Mouse (Mus musculus): ENCODE data around the gene Ubr3. TPM values are rescaled to one million over a fixed set of nuclear protein-coding genes. Genes with fewer than 3 reads are reported as not detected.

Ubr3 gene
- polyA plus RNA-seq, 1 experiment from 2014 or later: 14.0 TPM

DNA sequence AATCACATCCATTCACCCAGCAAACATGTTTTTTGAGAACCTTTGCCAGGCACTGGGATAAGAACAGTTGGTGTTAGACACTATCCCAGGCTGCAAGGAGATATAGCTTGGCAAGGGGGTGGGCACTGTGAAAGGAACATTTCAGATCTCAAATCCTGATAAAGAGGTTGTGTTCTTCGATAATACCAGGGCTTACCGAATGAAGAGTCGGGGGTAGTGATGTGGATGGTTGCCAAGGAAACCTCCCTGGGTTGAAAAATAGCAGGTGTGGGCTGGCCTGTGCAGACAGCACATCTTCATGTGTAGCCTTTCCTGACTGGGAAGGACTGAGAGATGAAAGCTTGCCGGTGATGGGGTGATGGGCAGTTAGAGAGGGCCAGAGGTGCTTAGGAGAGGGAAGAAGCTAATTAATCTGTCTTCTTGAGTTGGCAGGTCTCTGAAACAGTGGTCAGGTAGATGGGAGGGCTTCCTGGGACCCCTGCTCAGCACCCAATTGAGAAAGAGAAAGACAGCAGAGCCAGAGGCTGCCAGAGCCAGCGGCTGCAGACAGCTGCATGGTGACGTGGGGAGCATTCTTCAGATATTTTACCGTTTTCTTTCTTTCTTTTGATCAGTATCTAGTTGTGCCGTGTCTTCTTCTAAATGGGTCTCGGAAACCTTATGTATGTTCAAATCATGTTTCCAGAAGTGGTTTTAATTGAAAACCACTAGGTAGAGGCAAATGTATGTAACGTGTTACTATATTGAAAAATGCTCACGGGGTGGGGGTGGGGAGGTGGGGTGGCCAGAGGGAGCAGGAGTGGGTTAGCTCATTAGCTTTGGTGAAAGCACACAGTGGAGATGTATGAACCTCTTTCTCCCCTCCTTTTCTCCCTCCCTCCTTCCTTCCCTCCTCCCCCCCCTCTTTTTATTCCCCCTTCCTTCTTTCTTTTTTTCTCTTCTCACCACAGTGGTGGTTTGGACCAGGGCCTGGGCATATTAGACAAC lies 163.6 kb downstream of the Ubr3 start:
- Histone ChIP-seq H3K36me3 (no peaks in the 10 kb centered on the region), H3K4me1 (0 out of 2 replicates have a peak, but pooled peaks cover 4% of the 10 kb centered on the region), H3K27ac (no peak overlapping the region), H3K27me3 (ENCODE audit: insufficient read depth, poor library complexity, severe bottlenecking) (peaks cover 13% of the 10 kb centered on the region; the same call in 1 of the 2 replicates), H3K9me3 (no peaks in the 10 kb centered on the region), H3K4me3 (no peak overlapping the region)
- 51% methylated on average over 11 of the region's 11 CpGs for WGBS
- DNase-seq (ENCODE audit: low spot score): no peak

DNA sequence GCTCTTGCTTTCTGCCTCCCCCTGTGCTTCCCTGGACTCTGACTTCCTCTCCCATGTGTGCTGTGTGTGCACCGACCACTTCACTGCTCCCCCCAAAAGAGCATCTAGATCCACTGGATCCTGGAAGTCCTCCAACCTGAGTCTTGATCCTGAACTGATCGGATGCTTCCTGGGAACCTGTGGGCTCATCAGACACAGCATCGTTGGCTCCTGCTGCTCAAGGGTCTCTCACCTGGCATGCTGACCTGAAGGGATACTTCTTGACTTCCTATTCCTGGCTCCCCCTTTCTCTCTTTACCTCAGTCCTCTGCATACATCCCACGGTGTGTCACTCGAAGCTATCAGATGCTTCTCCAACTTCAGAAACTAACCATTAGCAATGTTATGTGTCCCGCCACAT lies 168.1 kb downstream of the Ubr3 start:
- Histone ChIP-seq H3K36me3 (no peaks in the 10 kb centered on the region), H3K27ac (no peak overlapping the region), H3K4me1 (peaks cover 21% of the 10 kb centered on the region; the same call in 1 of the 2 replicates), H3K27me3 (ENCODE audit: insufficient read depth, poor library complexity, severe bottlenecking) (peaks cover 13% of the 10 kb centered on the region; the same call in 1 of the 2 replicates), H3K4me3 (no peak overlapping the region), H3K9me3 (no peaks in the 10 kb centered on the region)
- WGBS: 72% methylated on average over 6 of the region's 6 CpGs
- DNase-seq (ENCODE audit: low spot score): no peak

DNA sequence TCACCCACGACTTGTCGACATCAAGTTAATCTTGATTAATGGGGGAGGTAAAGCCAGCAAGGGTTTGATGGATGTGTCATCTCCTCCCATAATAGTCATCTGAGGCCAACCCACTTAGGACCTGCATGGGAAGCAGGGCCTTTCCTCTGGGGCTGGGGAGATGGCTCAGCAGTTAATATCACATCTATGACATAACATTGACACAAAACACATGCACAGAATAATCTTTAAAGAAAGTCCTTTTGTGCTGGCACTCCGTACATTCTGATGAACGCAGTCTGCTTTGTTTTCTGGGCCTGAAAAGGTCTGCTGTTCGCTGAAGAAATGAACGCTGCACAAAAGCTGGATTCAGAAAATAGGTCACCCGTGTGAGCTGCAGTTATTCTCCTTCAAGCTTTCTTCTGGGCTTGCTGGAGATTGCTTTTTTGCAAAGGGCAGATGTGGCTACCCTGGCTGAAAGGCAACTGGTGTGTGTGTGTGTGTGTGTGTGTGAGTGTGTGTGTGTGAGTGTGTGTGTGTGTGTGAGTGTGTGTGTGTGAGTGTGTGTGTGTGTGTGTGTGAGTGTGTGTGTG lies 168.8 kb downstream of the Ubr3 start:
- WGBS: 68% methylated on average over 7 of the region's 7 CpGs
- peaks cover 18% of the 10 kb centered on the region; the same call in 1 of the 2 replicates for H3K4me1 ChIP-seq
- DNase-seq (ENCODE audit: low spot score): peak; percentile 60
- H3K4me3 ChIP-seq: no peak overlapping the region
- H3K9me3 ChIP-seq: no peaks in the 10 kb centered on the region
- H3K27me3 ChIP-seq (ENCODE audit: insufficient read depth, poor library complexity, severe bottlenecking): peaks cover 13% of the 10 kb centered on the region; the same call in 1 of the 2 replicates
- H3K36me3 ChIP-seq: no peaks in the 10 kb centered on the region
- no peak overlapping the region for H3K27ac ChIP-seq

- H3K9me3 ChIP-seq: no peaks in the 10 kb centered on the region
- 85% methylated on average over 6 of the region's 6 CpGs for WGBS
- no peaks in the 10 kb centered on the region for H3K36me3 ChIP-seq
- no peak overlapping the region for H3K4me3 ChIP-seq
- peaks cover 13% of the 10 kb centered on the region; the same call in 1 of the 2 replicates for H3K27me3 ChIP-seq (ENCODE audit: insufficient read depth, poor library complexity, severe bottlenecking)
- DNase-seq (ENCODE audit: low spot score): peak; percentile 25
- H3K27ac ChIP-seq: no peak overlapping the region
- H3K4me1 ChIP-seq: peaks cover 18% of the 10 kb centered on the region; the same call in 1 of the 2 replicates
Observed at GRCm38 (mm10) chr2:70066338-70067022, 169.4 kb downstream of the Ubr3 start.

DNA sequence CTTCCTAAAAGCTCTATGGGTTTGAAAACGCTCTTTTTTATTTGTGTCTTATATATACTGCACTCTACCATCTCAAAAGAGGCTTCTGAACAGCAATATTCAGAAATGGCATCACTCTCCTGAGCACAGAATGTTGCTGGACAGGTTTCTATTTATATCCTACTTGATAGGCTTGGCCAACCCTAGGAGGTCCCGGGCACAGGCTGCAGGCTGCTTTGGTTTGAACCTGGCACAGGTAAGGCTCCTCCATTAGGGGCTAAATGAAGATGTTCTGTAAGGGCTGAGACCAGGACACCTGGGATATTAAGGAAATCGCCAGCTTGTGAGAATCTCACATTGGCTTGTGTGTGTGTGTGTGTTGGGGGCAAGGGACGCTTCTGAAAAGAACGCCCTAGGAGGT lies 172.8 kb downstream of the Ubr3 start:
- Histone ChIP-seq H3K27ac (no peak overlapping the region), H3K36me3 (no peaks in the 10 kb centered on the region), H3K27me3 (ENCODE audit: insufficient read depth, poor library complexity, severe bottlenecking) (peaks cover 7% of the 10 kb centered on the region; the same call in 1 of the 2 replicates), H3K4me3 (no peak overlapping the region), H3K9me3 (no peaks in the 10 kb centered on the region), H3K4me1 (peaks cover 18% of the 10 kb centered on the region; the same call in 1 of the 2 replicates)
- 70% methylated on average over 5 of the region's 5 CpGs for WGBS
- peak; percentile 58 for DNase-seq (ENCODE audit: low spot score)

Other genes starting within 250 kb of the Ubr3 start
- gene Klhl41, start 227.1 kb upstream of the Ubr3 start, polyA plus RNA-seq (2016; fragmentation: Nextera tagmentation; extraction: Ambion mirVana): 8.3 and 15.4 TPM in 2 replicates
- 19.5 and 23.0 TPM in 2 replicates for gene Fastkd1, start 183.7 kb upstream of the Ubr3 start, polyA plus RNA-seq (2016; fragmentation: Nextera tagmentation; extraction: Ambion mirVana)
- 98.0 and 114 TPM in 2 replicates for gene Ppig, start 174.7 kb upstream of the Ubr3 start, polyA plus RNA-seq (2016; fragmentation: Nextera tagmentation; extraction: Ambion mirVana)
- gene Ccdc173, start 107.7 kb upstream of the Ubr3 start, polyA plus RNA-seq (2016; fragmentation: Nextera tagmentation; extraction: Ambion mirVana): 1.0 and 1.3 TPM in 2 replicates
- gene Phospho2, start 107.6 kb upstream of the Ubr3 start, polyA plus RNA-seq (2016; fragmentation: Nextera tagmentation; extraction: Ambion mirVana): 19.8 and 21.5 TPM in 2 replicates
- 40.3 and 66.3 TPM in 2 replicates for gene Klhl23, start 75.3 kb upstream of the Ubr3 start, polyA plus RNA-seq (2016; fragmentation: Nextera tagmentation; extraction: Ambion mirVana)
- gene Ssb, start 35.7 kb upstream of the Ubr3 start, polyA plus RNA-seq (2016; fragmentation: Nextera tagmentation; extraction: Ambion mirVana): 216 and 283 TPM in 2 replicates
- 37.1 and 38.3 TPM in 2 replicates for gene Mettl5, start 11.6 kb upstream of the Ubr3 start, polyA plus RNA-seq (2016; fragmentation: Nextera tagmentation; extraction: Ambion mirVana)
- 0.25 and 0.32 TPM in 2 replicates for gene Myo3b, start 141.9 kb downstream of the Ubr3 start, polyA plus RNA-seq (2016; fragmentation: Nextera tagmentation; extraction: Ambion mirVana)

Data from heart, embryonic 10.5 days (tissue).